Mouse (Mus musculus) thymus, postnatal 10 days (tissue): ENCODE results near the gene Pyroxd1.

Experiments used
- DNase-seq, 2 experiments: peaks; one replicate each; pipeline ENCODE4 v3.0.0; 2021; ENCODE audit warnings: low spot score in 2 of 2

The Pyroxd1 gene

DNA sequence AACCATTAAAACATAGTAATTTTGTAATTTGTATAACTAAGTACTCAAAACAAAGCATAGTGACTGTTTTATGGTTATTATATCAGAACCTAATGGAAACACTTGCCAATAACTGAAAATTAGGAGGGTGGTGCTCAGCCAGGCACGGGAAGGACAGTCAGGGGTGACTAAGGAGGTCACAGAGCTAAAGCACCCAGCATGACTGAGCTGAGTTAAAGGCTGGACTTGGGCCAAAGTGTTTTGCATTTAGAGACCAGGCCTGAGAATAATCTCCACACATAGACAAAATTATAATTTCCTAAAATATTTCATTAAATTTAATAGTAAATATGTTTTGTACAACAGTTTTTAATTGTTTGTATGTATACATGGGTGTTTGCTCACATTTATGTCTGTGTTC lies 31.6 kb downstream of the Pyroxd1 start:
- no peak for DNase-seq

DNA sequence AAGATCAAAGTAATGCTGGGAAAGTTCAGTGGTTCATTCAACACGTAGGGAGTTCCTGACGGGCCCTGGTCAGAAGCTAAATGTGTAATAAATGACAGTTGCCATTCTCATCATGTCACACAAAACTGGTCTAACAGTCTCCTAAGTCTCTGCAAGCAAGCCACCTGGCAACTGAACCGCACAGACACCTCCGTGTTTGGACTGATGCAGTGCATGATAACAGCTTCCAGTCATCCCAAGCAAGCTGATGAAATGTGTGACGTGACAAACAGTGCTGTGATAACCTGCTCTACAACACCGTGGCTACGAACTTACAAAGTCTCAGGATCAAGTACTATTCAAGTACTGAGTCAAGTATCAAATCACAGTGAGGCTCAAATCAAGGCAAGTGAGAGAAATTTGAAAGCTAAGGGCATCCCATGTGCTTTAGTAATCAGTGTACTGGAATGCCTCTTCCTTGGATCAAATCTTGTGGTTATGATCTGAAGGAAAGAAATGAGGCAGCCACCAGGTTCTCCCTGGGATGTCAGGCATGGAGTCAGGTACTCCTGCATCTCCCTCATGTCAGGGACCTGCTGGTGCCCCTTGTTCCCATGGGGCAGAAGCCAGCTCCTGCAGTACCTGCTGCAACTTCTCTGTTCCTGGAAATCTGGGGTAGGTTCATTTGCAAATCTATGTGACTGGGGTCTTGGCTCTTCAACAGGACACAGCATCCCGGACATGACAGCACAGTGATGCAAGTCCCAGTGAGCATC lies 33.3 kb downstream of the Pyroxd1 start:
- no peak for DNase-seq

DNA sequence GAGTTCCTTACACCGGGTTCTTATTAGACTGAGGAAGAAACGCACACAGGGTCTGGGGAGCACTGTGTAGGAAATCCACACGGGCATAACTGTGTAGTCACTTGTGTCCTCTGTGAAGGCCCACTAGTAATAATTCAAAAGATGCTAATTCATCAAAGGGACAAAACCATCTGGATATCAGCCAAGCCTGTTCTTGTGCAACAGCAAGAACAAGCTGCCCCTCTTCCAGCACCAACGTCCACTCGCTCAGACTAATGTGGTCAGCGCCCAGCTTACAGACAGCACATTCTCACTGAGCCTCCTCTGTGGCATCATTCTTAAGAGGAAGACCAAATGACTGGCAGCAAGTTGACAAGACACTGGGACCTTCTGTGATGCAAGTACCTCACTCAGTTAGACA lies 34.5 kb downstream of the Pyroxd1 start:
- no peak for DNase-seq

DNA sequence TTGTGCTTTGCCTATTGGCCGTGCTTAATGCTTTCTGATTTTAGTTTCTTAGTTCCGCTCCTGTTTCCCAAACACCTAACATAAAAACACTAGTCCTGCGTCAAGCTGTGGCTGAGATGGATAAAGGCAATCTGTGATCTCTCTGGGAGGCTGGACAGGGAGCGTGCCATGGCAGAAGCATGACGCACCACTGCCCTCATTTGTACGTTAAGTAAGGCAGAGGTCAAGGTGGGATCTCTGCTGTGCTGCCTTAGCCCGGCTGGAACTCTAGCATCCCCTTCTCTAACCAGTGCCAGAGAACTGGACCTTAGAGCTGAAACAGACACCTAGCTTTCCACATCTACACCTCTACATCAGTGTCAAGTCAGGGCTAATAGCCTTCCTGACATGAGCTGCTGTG lies 36.2 kb downstream of the Pyroxd1 start:
- no peak for DNase-seq

DNA sequence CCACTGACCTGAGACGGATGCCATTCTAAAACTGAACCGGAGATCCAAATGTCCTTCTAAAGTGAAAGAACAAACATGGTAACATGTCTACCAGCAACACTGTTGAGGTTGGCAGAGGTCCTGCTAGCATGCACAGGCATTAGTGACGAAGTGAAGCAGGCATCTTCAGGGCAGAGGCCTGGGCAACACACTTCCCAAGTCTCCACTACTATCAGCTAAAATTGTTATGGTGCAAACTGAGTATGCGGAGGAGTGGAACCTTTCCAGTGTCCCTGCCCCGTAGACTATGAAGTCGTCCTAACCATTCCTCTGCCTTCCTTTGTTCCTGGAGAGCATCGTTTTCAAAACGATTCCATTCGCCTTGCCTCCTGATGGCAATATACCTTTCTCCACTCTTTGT lies 39.1 kb downstream of the Pyroxd1 start:
- DNase-seq: no peak

DNA sequence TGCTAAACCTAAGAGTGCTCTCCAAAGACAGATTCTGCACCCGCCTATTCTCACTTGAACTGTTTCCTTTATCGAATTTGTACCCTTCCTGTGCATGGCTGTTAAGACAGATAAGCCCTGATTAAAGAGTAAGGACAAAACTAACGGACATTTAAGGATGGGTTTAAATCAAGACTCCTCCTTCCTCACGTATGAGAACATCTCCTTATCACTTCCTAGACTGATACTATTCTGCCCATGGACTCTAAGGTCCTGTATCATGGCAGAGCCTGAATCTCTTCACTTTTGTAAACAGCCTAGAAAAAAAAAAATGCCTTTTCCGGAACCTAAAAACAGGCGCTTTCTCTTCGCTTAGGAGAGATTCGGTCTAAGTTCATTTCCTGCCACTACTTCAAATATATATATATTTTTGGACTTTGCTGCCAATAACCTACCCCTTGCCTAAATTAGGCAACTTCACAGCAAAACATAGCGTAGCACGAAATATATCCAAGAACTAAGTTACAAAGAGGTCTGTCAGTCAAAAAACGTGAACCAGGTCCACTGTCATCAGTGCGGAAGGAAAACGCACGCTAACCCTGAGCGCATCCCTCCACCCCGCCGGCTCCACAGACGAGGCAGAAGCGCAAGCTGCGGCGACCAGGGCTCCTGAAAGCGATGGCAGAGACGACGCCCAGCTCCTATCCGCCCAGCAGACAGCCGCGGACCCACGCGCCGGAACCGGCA lies 41.0 kb downstream of the Pyroxd1 start:
- no peak for DNase-seq

DNA sequence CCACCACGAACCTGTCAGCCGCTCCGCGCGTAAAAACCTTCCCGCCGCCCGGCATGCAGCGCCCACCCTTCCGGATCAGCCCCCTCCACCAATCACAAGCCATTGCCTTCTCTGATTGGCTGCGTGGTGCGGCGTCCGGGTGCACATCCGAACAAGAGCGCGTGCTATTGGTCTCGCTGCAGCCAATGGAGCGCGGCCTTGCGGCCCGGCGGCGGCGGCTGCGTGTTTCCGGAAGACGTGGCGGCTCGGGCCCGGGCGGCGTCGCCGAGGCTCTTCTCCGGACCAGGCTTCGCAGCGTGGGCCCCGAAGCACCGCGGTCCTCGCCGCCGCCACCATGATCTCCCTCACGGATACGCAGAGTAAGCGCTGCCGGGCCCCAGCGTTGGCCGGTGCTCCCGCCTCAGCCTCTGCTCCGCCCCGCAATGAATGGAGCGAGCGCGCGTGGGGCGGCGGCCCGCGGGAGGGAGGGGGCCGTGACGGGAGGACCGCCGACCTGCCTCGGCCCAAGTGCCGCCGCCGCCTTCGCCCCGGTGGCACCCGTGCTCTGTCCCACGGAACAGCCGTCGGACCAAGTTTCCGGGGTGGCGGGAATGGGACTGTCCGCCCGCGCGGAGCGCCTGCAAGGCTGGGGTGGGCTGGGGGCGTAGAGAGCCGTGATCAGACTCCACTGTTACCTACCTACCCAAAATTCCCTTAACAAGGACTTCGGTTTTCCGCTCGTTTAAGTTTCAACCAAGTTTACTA lies 41.7 kb downstream of the Pyroxd1 start, which contains the start of the genes Recql and Golt1b:
TSS of gene Recql (minus strand) at position 77 of the 744 bp plus-strand sequence.
TSS of gene Golt1b (plus strand) at position 211 of the 744 bp plus-strand sequence.
- peak; percentile 96 to 98 for DNase-seq

DNA sequence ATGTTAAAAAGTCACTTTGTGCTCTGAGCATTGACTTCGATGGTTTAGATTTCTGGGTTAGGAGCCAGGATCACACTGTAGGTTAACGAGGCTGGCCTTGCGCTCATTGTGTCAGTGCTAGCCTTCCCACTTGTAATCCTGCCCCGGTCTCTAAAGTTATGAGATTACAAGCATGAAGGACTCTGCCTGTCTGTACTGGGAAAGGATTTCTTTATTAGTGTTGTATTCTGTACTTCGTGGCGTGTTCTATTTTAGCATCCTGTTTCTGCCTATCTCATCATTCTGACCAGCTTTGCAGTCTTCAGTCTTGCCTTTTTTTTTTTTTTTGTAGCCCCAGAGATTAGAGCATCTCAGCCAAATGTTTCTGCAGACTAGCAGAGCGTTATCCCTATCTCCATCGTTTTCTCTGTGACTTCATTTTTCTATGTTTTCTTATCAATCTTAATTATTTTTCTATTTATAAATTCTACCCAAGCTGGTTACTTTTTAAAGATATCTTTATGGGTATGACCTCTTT lies 42.4 kb downstream of the Pyroxd1 start:
- no peak for DNase-seq

DNA sequence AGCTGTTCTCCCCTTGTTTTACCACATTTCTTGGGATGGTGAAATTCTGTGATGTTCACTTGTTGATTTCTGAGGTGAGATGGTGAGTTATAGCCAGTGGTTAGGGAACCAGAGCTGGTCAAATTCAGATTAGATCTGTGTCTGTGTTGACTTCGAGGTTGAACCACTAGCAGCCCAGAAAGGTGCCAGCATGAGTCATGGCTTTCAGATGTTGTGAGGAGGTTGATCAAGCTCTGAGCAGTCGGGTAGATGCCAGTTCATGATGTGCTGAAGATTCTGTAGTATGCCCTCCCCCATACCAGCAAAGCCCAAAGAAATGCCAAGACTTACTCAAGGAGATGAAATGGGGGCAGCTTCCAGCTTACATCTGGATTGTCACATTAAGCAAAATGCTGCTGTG lies 43.6 kb downstream of the Pyroxd1 start:
- no peak for DNase-seq

DNA sequence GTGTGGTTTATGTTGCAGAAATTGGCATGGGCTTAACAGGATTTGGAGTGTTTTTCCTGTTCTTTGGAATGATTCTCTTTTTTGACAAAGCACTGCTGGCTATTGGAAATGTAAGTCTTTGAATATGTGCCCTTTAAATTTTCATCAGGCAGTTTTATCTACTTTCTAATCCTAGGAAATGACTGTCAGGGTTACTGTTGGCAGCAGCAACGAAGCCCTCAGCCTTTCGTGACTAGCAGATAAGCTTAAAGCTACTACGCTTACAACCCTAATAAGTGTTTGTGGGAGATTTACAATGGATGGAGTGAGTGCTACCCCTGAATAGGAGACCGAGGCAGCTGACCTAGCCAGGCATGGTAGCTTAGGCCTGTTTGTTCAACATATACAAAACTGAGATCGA lies 46.9 kb downstream of the Pyroxd1 start:
- DNase-seq: no peak

DNA sequence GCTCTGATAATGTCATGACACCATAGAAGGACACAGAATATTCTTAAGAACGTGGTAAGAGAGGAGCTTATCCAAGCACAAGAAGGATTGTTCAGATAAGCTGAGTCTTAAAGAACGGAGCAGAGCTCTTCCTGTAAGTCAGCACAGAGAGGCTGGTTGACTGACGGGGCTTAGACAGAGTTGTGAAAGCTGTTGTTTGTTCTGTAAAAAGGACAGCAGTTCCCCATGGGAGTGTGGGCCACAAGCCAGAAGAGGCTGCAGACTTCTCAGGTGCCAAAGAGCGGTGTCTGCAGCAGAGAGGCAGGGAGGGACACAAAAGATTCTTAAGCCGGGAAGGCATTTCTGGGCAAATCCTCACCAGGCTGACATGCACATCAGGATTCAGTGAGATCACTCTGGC lies 49.2 kb downstream of the Pyroxd1 start:
- DNase-seq: no peak

DNA sequence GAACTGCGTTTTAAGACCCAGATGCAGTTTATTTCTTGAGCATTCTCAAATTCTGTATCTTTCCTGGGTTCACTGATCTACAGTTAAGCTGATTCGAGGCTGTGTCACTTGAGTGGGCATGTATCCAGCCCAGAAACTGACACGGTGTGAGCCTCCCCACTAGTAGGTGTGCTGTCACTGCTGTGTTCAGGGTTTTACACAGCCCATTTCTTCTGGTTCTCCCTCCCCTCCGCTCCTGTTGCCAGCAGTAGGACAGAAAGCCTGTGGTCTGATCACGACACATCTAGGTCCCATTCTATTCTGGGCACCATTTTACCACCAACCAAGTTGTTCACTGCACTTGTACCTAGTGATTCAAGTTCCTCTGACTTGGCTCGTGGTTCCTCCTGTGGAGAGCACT lies 50.3 kb downstream of the Pyroxd1 start:
- no peak for DNase-seq

DNA sequence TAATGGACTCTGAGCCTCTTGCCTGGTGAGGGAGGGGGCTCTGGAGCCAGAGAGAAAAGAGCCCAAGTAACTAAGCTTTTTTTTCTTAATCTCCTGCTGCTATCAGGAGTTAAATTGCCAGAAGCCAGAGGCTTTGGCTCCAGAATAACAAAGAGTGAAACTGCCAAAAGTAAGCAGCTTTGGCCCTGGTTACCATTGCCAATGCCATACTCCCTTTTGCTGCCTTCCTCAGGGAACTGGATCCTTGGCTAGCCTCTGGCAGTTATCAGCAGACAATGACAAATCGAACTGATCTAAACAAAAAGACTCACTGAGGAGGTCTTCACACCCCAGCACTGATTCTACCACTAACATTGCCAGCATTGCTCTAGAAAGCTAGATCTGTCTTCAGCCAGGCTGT lies 65.7 kb downstream of the Pyroxd1 start:
- DNase-seq: no peak
